Mouse (Mus musculus) gastrocnemius, postnatal 4 days (tissue): Measurements from ENCODE around the gene Tifa. TPM values are rescaled to one million over a fixed set of nuclear protein-coding genes. Genes with fewer than 3 reads are reported as not detected.
"Not testable (repeated sequence)": the region's sequence is repeated elsewhere in the genome, so short reads cannot be mapped to it uniquely, and the experiment has no call there.

ENCODE experiments used
- DNase-seq, 2 experiments: peaks; one replicate each; pipeline ENCODE4 v3.0.0; 2021 to 2022; ENCODE audit warnings: low spot score in 2 of 2, mixed read lengths in 2 of 2
- total RNA-seq, 2 experiments: library from RNA; stranded (reverse); gene quantifications; 2 replicates each; pipeline ENCODE4 v1.2.3; 2021

Tifa gene
- total RNA-seq, 2 experiments from 2014 or later, result 1.6 to 2.0 TPM

- DNase-seq, result not testable (repeated sequence)
These were observed 5.9 kb upstream of the Tifa start for GRCm38 (mm10) chr3:127783680-127784079.

GRCm38 (mm10) chr3:127787032-127787431, 2.6 kb upstream of the Tifa start:
- no peak for DNase-seq

GRCm38 (mm10) chr3:127788038-127788437, 1.6 kb upstream of the Tifa start:
- DNase-seq, result no peak

GRCm38 (mm10) chr3:127788919-127789318, 686 bp upstream of the Tifa start:
- no peak for DNase-seq

GRCm38 (mm10) chr3:127790234-127791055, 840 bp downstream of the Tifa start:
- DNase-seq, result peak in 1 of 2 experiments; percentile 31

- no peak for DNase-seq
These were observed 1.5 kb downstream of the Tifa start for GRCm38 (mm10) chr3:127791056-127791483.

GRCm38 (mm10) chr3:127791595-127792561, 2.3 kb downstream of the Tifa start:
- DNase-seq, result no peak

GRCm38 (mm10) chr3:127793022-127793421, 3.4 kb downstream of the Tifa start:
- no peak for DNase-seq

GRCm38 (mm10) chr3:127795762-127796161, 6.2 kb downstream of the Tifa start:
- DNase-seq, result no peak

GRCm38 (mm10) chr3:127796271-127796670, 6.7 kb downstream of the Tifa start:
- DNase-seq, result no peak

- DNase-seq, result no peak
These were observed 11.6 kb downstream of the Tifa start for GRCm38 (mm10) chr3:127801162-127801561.

GRCm38 (mm10) chr3:127802814-127803213, 13.2 kb downstream of the Tifa start:
- no peak for DNase-seq

GRCm38 (mm10) chr3:127804439-127804838, 14.8 kb downstream of the Tifa start:
- DNase-seq, result no peak

GRCm38 (mm10) chr3:127805071-127805470, 15.5 kb downstream of the Tifa start:
- DNase-seq, result no peak

- no peak for DNase-seq
These were observed 16.4 kb downstream of the Tifa start for GRCm38 (mm10) chr3:127805991-127806390.

- no peak for DNase-seq
These were observed 18.2 kb downstream of the Tifa start for GRCm38 (mm10) chr3:127807846-127808245.

GRCm38 (mm10) chr3:127809103-127809502, 19.5 kb downstream of the Tifa start:
- DNase-seq, result no peak

GRCm38 (mm10) chr3:127817120-127817683, 27.6 kb downstream of the Tifa start:
- no peak for DNase-seq

GRCm38 (mm10) chr3:127818694-127819663, 29.4 kb downstream of the Tifa start:
- no peak for DNase-seq

- no peak for DNase-seq
These were observed 30.8 kb downstream of the Tifa start for GRCm38 (mm10) chr3:127820400-127820799.
